Mouse (Mus musculus) thymus, postnatal 0 days (tissue): Measurements from ENCODE around the gene Nufip1. TPM values are rescaled to one million over a fixed set of nuclear protein-coding genes. Genes with fewer than 3 reads are reported as not detected.

ENCODE experiments used
- DNase-seq: peaks from one replicate; pipeline ENCODE4 v3.0.0-alpha.2; 2015; ENCODE audit warnings: low spot score
- polyA plus RNA-seq: library from polyadenylated mRNA; unstranded; fragments of >200 nt; fragmentation: Nextera tagmentation; extraction: Ambion mirVana; gene quantifications from 2 replicates; pipeline ENCODE4 v1.2.1, GENCODE M21; 2015

Nufip1 gene
- polyA plus RNA-seq, 1 experiment from 2014 or later, result 16.6 TPM

GRCm38 (mm10) chr14:76178447-76178846 is 67.8 kb downstream of the Nufip1 start:
- no peak for DNase-seq

- DNase-seq, result no peak
These were observed 68.7 kb downstream of the Nufip1 start for GRCm38 (mm10) chr14:76179343-76179742.

GRCm38 (mm10) chr14:76185358-76185757 is 74.7 kb downstream of the Nufip1 start:
- DNase-seq, result no peak

GRCm38 (mm10) chr14:76186299-76186698 is 75.6 kb downstream of the Nufip1 start:
- DNase-seq, result no peak

Other genes starting within 250 kb of the Nufip1 start
- gene Kctd4, start 155.9 kb upstream of the Nufip1 start, polyA plus RNA-seq, result 1.9 TPM in 2 replicates
- 62.6 and 63.8 TPM in 2 replicates for gene Gtf2f2, start 100.0 kb upstream of the Nufip1 start, polyA plus RNA-seq
- 10.8 and 11.6 TPM in 2 replicates for gene Gpalpp1, start 131 bp upstream of the Nufip1 start, polyA plus RNA-seq